Mouse (Mus musculus): ENCODE measurements around the gene 2310061I04Rik. TPM values are rescaled to one million over a fixed set of nuclear protein-coding genes. Genes with fewer than 3 reads are reported as not detected.

The 2310061I04Rik gene
- polyA plus RNA-seq, 1 experiment from 2014 or later, result 61.5 TPM

DNA sequence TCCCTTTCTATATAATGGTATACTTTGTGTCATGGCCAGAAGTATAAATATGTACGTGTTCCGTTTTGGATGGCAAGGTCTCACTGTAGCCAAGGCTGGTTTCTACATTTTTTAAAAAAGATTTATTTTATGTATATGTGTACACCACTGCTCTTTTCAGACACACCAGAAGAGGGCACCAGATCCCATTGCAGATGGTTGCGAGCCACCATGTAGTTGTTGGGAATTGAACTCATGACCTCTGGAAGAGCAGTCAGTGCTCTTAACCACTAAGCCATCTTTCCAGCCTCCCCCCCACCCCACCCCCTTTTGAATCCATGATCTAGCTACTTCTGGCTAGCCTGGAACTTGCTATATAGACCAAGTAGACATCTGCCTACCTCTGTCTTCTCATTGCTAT is 53.7 kb downstream of the 2310061I04Rik start:
- DNase-seq (ENCODE audit: low read depth, low spot score) (no peak), ATAC-seq (no peak)
- no peaks in the 10 kb centered on the region for H3K27me3 ChIP-seq
- POLR2A ChIA-PET, result no interaction called here
- CTCF ChIA-PET, result interaction anchor here (1.4 to 1.6 kb wide), 2 partner anchors 14 to 34 kb away, joined by 3 read pairs; no protein-coding TSS in a partner anchor
- no peak for TF ChIP-seq CTCF (IDR thresholded peaks at IDR 0.05)
- in situ Hi-C loops (cut with MboI; ENCODE audit: low pct_unique_long_range_greater_than_20kb), result no loop called here

Other genes with a start within 250 kb of the 2310061I04Rik start
- 34.4 TPM for gene Vars2, start 229.8 kb downstream of the 2310061I04Rik start, polyA plus RNA-seq (2021)
- 30.5 TPM for gene Gtf2h4, start 223.7 kb downstream of the 2310061I04Rik start, polyA plus RNA-seq (2021)
- gene Ddr1, start 192.8 kb downstream of the 2310061I04Rik start, polyA plus RNA-seq (2021), result 230 TPM
- gene Ier3, start 75.7 kb downstream of the 2310061I04Rik start, polyA plus RNA-seq (2021), result 149 TPM
- gene Flot1, start 74.2 kb downstream of the 2310061I04Rik start, polyA plus RNA-seq (2021), result 308 TPM
- 608 TPM for gene Tubb5, start 59.1 kb downstream of the 2310061I04Rik start, polyA plus RNA-seq (2021)
- gene Mdc1, start 55.9 kb downstream of the 2310061I04Rik start, polyA plus RNA-seq (2021), result 23.9 TPM
- 13.5 TPM for gene Nrm, start 36.1 kb downstream of the 2310061I04Rik start, polyA plus RNA-seq (2021)
- 74.3 TPM for gene Ppp1r18, start 31.8 kb downstream of the 2310061I04Rik start, polyA plus RNA-seq (2021)
- 68.9 TPM for gene Dhx16, start 17.6 kb downstream of the 2310061I04Rik start, polyA plus RNA-seq (2021)
- 42.6 TPM for gene Atat1, start 12.6 kb upstream of the 2310061I04Rik start, polyA plus RNA-seq (2021)
- gene Mrps18b, start 19.0 kb upstream of the 2310061I04Rik start, polyA plus RNA-seq (2021), result 83.0 TPM
- gene Ppp1r10, start 19.0 kb upstream of the 2310061I04Rik start, polyA plus RNA-seq (2021), result 41.2 TPM
- gene Abcf1, start 72.3 kb upstream of the 2310061I04Rik start, polyA plus RNA-seq (2021), result 110 TPM
- gene Gnl1, start 82.4 kb upstream of the 2310061I04Rik start, polyA plus RNA-seq (2021), result 74.4 TPM
- 39.1 TPM for gene Prr3, start 82.8 kb upstream of the 2310061I04Rik start, polyA plus RNA-seq (2021)
- 0.31 TPM for gene H2-T24, start 123.1 kb upstream of the 2310061I04Rik start, polyA plus RNA-seq (2021)
- gene H2-T23, start 135.4 kb upstream of the 2310061I04Rik start, polyA plus RNA-seq (2021), result 28.3 TPM
- 24.8 TPM for gene H2-T22, start 145.3 kb upstream of the 2310061I04Rik start, polyA plus RNA-seq (2021)
- gene Gm6034, start 145.5 kb upstream of the 2310061I04Rik start, polyA plus RNA-seq (2021), result not detected
- 9.1 TPM for gene Gm11127, start 160.9 kb upstream of the 2310061I04Rik start, polyA plus RNA-seq (2021)
- 0.06 TPM for gene Gm19684, start 224.2 kb upstream of the 2310061I04Rik start, polyA plus RNA-seq (2021)
- gene Gm7030, start 232.0 kb upstream of the 2310061I04Rik start, polyA plus RNA-seq (2021), result not detected